14 mouse cellular contexts compared by ENCODE assay signal in genomic region chr10:125840388-125840787, GRCm38 (mm10).
DNase-seq lines count a peak whose midpoint lies in the region; ATAC-seq lines count a peak whose summit lies in the region.
"Had no signal": no experiment of that assay in that cellular context is flagged by ENCODE, and none has a peak within 500 bp of the region (broad histone marks: within the 10 kb centered on the region; RNA-seq: fewer than 3 reads in every experiment).

No protein-coding gene starts in this region.

- H3K36me3 ChIP-seq in hindbrain, embryonic 10.5 days, result no peaks in the 10 kb centered on the region
- no peaks in the 10 kb centered on the region for H3K36me3 ChIP-seq in hindbrain, embryonic 16.5 days (ENCODE audit: control insufficient read depth, insufficient read depth, low read length)
- no peaks in the 10 kb centered on the region for H3K36me3 ChIP-seq in midbrain, embryonic 15.5 days (replicated peaks)
- H3K36me3 ChIP-seq in midbrain, embryonic 14.5 days (ENCODE audit: control insufficient read depth, insufficient read depth, low read length), result no peaks in the 10 kb centered on the region
- no peaks in the 10 kb centered on the region for H3K36me3 ChIP-seq in embryonic facial prominence, embryonic 14.5 days (ENCODE audit: control insufficient read depth, insufficient read depth, low read length)
- no peaks in the 10 kb centered on the region for H3K36me3 ChIP-seq in intestine, embryonic 16.5 days (ENCODE audit: control insufficient read depth, insufficient read depth, low read length)
- H3K36me3 ChIP-seq: heart, embryonic 10.5 days; liver, embryonic 15.5 days; midbrain, embryonic 12.5 days had no signal

- DNase-seq in hindbrain, embryonic 10.5 days (ENCODE audit: low spot score), result no peak
- DNase-seq in midbrain, embryonic 14.5 days, result no peak
- peak; percentile 35 for DNase-seq in embryonic facial prominence, embryonic 14.5 days (ENCODE audit: low spot score)
- no peak for DNase-seq in T-cell, adult 2 months (ENCODE audit: low spot score)
- DNase-seq: cerebellum, adult 8-10 months; kidney, postnatal 36 days; right cerebral cortex, postnatal 4 days had no signal

- peak overlapping the region; percentile 79; the same call in 1 of the 2 replicates for H3K27ac ChIP-seq in hindbrain, embryonic 10.5 days
- no peak overlapping the region for H3K27ac ChIP-seq in hindbrain, embryonic 16.5 days (ENCODE audit: low read depth, low read length)
- peak overlapping the region; percentile 50; the same call in 1 of the 2 replicates for H3K27ac ChIP-seq in midbrain, embryonic 15.5 days
- H3K27ac ChIP-seq in midbrain, embryonic 14.5 days (replicated peaks; ENCODE audit: low read depth, low read length), result no peak overlapping the region
- no peak overlapping the region for H3K27ac ChIP-seq in embryonic facial prominence, embryonic 14.5 days (replicated peaks; ENCODE audit: low read depth, low read length)
- no peak overlapping the region for H3K27ac ChIP-seq in intestine, embryonic 16.5 days (ENCODE audit: low read length)
- H3K27ac ChIP-seq: heart, embryonic 10.5 days; liver, embryonic 15.5 days; macrophage; midbrain, embryonic 12.5 days had no signal

- H3K9me3 ChIP-seq in hindbrain, embryonic 10.5 days, result no peaks in the 10 kb centered on the region
- H3K9me3 ChIP-seq in hindbrain, embryonic 16.5 days (ENCODE audit: control insufficient read depth, low read length), result no peaks in the 10 kb centered on the region
- H3K9me3 ChIP-seq in midbrain, embryonic 15.5 days, result no peaks in the 10 kb centered on the region
- H3K9me3 ChIP-seq in midbrain, embryonic 14.5 days (ENCODE audit: control insufficient read depth, low read length), result no peaks in the 10 kb centered on the region
- no peaks in the 10 kb centered on the region for H3K9me3 ChIP-seq in embryonic facial prominence, embryonic 14.5 days (ENCODE audit: control insufficient read depth, low read length)
- no peaks in the 10 kb centered on the region for H3K9me3 ChIP-seq in intestine, embryonic 16.5 days (ENCODE audit: control insufficient read depth, low read length)
- H3K9me3 ChIP-seq: heart, embryonic 10.5 days; liver, embryonic 15.5 days; midbrain, embryonic 12.5 days had no signal

- 96% methylated on average over 1 of the region's 1 CpGs for WGBS in hindbrain, embryonic 10.5 days
- WGBS in hindbrain, embryonic 16.5 days, result 77% methylated on average over 1 of the region's 1 CpGs
- WGBS in midbrain, embryonic 15.5 days, result 93% methylated on average over 1 of the region's 1 CpGs
- WGBS in midbrain, embryonic 14.5 days, result 91% methylated on average over 1 of the region's 1 CpGs
- 71% methylated on average over 1 of the region's 1 CpGs for WGBS in embryonic facial prominence, embryonic 14.5 days
- WGBS in intestine, embryonic 16.5 days, result 87% methylated on average over 1 of the region's 1 CpGs

- no peak overlapping the region for H3K4me3 ChIP-seq in hindbrain, embryonic 10.5 days
- H3K4me3 ChIP-seq in hindbrain, embryonic 16.5 days (ENCODE audit: low read length), result no peak overlapping the region
- no peak overlapping the region for H3K4me3 ChIP-seq in midbrain, embryonic 15.5 days
- H3K4me3 ChIP-seq in midbrain, embryonic 14.5 days (replicated peaks; ENCODE audit: low read depth, low read length), result no peak overlapping the region
- no peak overlapping the region for H3K4me3 ChIP-seq in embryonic facial prominence, embryonic 14.5 days (ENCODE audit: low read depth, low read length)
- H3K4me3 ChIP-seq in intestine, embryonic 16.5 days (ENCODE audit: low read length), result no peak overlapping the region
- H3K4me3 ChIP-seq: heart, embryonic 10.5 days; liver, embryonic 15.5 days; midbrain, embryonic 12.5 days had no signal

- peaks cover 25% of the 10 kb centered on the region for H3K4me1 ChIP-seq in hindbrain, embryonic 10.5 days (replicated peaks)
- H3K4me1 ChIP-seq in hindbrain, embryonic 16.5 days (ENCODE audit: control insufficient read depth, insufficient read depth, low read depth, low read length), result peaks cover 16% of the 10 kb centered on the region
- peaks cover 22% of the 10 kb centered on the region for H3K4me1 ChIP-seq in midbrain, embryonic 15.5 days
- H3K4me1 ChIP-seq in midbrain, embryonic 14.5 days (ENCODE audit: control insufficient read depth, insufficient read depth, low read length), result peaks cover 16% of the 10 kb centered on the region
- peaks cover 12% of the 10 kb centered on the region for H3K4me1 ChIP-seq in embryonic facial prominence, embryonic 14.5 days (ENCODE audit: control insufficient read depth, insufficient read depth, low read length)
- H3K4me1 ChIP-seq in intestine, embryonic 16.5 days (ENCODE audit: control insufficient read depth, insufficient read depth, low read length), result peaks cover 3% of the 10 kb centered on the region; the same call in 1 of the 2 replicates

- no peak overlapping the region for H3K9ac ChIP-seq in hindbrain, embryonic 16.5 days (ENCODE audit: low read depth, low read length)
- no peak overlapping the region for H3K9ac ChIP-seq in midbrain, embryonic 15.5 days
- no peak overlapping the region for H3K9ac ChIP-seq in midbrain, embryonic 14.5 days (replicated peaks; ENCODE audit: low read length)
- no peak overlapping the region for H3K9ac ChIP-seq in embryonic facial prominence, embryonic 14.5 days (ENCODE audit: low read depth, low read length)
- no peak overlapping the region for H3K9ac ChIP-seq in intestine, embryonic 16.5 days (ENCODE audit: low read depth, low read length)
- H3K9ac ChIP-seq: liver, embryonic 15.5 days; midbrain, embryonic 12.5 days had no signal

- H3K4me2 ChIP-seq in hindbrain, embryonic 16.5 days (ENCODE audit: low read length), result no peak overlapping the region
- H3K4me2 ChIP-seq in midbrain, embryonic 15.5 days, result no peak overlapping the region
- H3K4me2 ChIP-seq in midbrain, embryonic 14.5 days (ENCODE audit: low read length), result no peak overlapping the region
- H3K4me2 ChIP-seq in embryonic facial prominence, embryonic 14.5 days (ENCODE audit: low read depth, low read length), result no peak overlapping the region
- H3K4me2 ChIP-seq in intestine, embryonic 16.5 days (ENCODE audit: low read depth, low read length), result no peak overlapping the region
- H3K4me2 ChIP-seq: liver, embryonic 15.5 days; midbrain, embryonic 12.5 days had no signal

- no peak for ATAC-seq in hindbrain, embryonic 16.5 days
- no peak for ATAC-seq in midbrain, embryonic 15.5 days (replicated peaks)
- ATAC-seq in midbrain, embryonic 14.5 days (ENCODE audit: low FRiP score, low TSS enrichment), result no peak
- no peak for ATAC-seq in embryonic facial prominence, embryonic 14.5 days (ENCODE audit: low read depth)
- no peak for ATAC-seq in intestine, embryonic 16.5 days

- H3K27me3 ChIP-seq in hindbrain, embryonic 10.5 days (ENCODE audit: insufficient read depth, poor library complexity, severe bottlenecking), result no peaks in the 10 kb centered on the region
- no peaks in the 10 kb centered on the region for H3K27me3 ChIP-seq in hindbrain, embryonic 16.5 days (replicated peaks; ENCODE audit: control insufficient read depth, insufficient read depth, low read length)
- H3K27me3 ChIP-seq in midbrain, embryonic 15.5 days (replicated peaks), result no peaks in the 10 kb centered on the region
- H3K27me3 ChIP-seq in midbrain, embryonic 14.5 days (ENCODE audit: control insufficient read depth, insufficient read depth, low read length), result no peaks in the 10 kb centered on the region
- no peaks in the 10 kb centered on the region for H3K27me3 ChIP-seq in embryonic facial prominence, embryonic 14.5 days (replicated peaks; ENCODE audit: control insufficient read depth, insufficient read depth, low read length)
- no peaks in the 10 kb centered on the region; the same call in 1 of the 2 replicates for H3K27me3 ChIP-seq in intestine, embryonic 16.5 days (replicated peaks; ENCODE audit: control insufficient read depth, insufficient read depth, low read length)
- H3K27me3 ChIP-seq: liver, embryonic 15.5 days had no signal

Comparison
In these comparisons a context has a peak if more than half of its experiments do, and no peak if none do; other contexts are left out.
1. H3K27ac ChIP-seq: peak in hindbrain, embryonic 10.5 days (single experiment) and midbrain, embryonic 15.5 days (single experiment); none in hindbrain, embryonic 16.5 days (single experiment), midbrain, embryonic 14.5 days (single experiment), embryonic facial prominence, embryonic 14.5 days (single experiment) and intestine, embryonic 16.5 days (single experiment).